Mouse (Mus musculus) kidney, adult 2 months (tissue): ENCODE data around the gene Gm853.

Experiments
- CTCF ChIP-seq: fragments of 200-500 bp; conservative IDR thresholded peaks from 2 replicates; pipeline ENCODE4 v1.5.1; 2011; ENCODE audit warnings: low read depth, mild to moderate bottlenecking, control low read depth, low read length, moderate library complexity, mixed read lengths; ENCODE audit not compliant: insufficient read depth, insufficient read length
- POLR2A ChIP-seq: fragments of 200-500 bp; IDR thresholded peaks from one replicate; pipeline ENCODE4 v1.6.1; 2011; ENCODE audit warnings: low read depth, low read length, control low read depth

- TF ChIP-seq POLR2A (no peak), CTCF (no peak)
Measured at GRCm38 (mm10) chr4:130163391-130163861, 58.8 kb downstream of the Gm853 start.
